Mouse (Mus musculus): ENCODE data around the gene Nqo1.

GRCm38 (mm10) chr8:107370311-107370710, 32.7 kb downstream of the Nqo1 start:
- TF ChIP-seq CTCF (IDR thresholded peaks at IDR 0.05; ENCODE audit: control insufficient read depth, insufficient read depth, insufficient replicate concordance, low read depth, low read length) = no peak
- TF ChIP-seq POLR2A (IDR thresholded peaks at IDR 0.05; ENCODE audit: control insufficient read depth, low read depth, low read length) = no peak
